Mouse (Mus musculus) testis, adult 2 months (tissue): ENCODE results near the gene 9330159F19Rik.

ENCODE experiments used
- CTCF ChIP-seq: fragments of 200-500 bp; IDR thresholded peaks from 2 replicates; pipeline ENCODE4 v1.5.1; 2012; ENCODE audit warnings: low read depth, mild to moderate bottlenecking, inconsistent platforms, low read length, moderate library complexity; ENCODE audit not compliant: control insufficient read depth, insufficient read depth, insufficient replicate concordance
- POLR2A ChIP-seq: fragments of 200-500 bp; IDR thresholded peaks from 2 replicates; pipeline ENCODE4 v1.6.1; 2012; ENCODE audit warnings: low read depth, mild to moderate bottlenecking, inconsistent platforms, low read length, moderate library complexity; ENCODE audit not compliant: control insufficient read depth

GRCm38 (mm10) chr10:29225329-29225728, 13.9 kb downstream of the 9330159F19Rik start:
- TF ChIP-seq CTCF (no peak), POLR2A (no peak)
